In the genomic region with DNA sequence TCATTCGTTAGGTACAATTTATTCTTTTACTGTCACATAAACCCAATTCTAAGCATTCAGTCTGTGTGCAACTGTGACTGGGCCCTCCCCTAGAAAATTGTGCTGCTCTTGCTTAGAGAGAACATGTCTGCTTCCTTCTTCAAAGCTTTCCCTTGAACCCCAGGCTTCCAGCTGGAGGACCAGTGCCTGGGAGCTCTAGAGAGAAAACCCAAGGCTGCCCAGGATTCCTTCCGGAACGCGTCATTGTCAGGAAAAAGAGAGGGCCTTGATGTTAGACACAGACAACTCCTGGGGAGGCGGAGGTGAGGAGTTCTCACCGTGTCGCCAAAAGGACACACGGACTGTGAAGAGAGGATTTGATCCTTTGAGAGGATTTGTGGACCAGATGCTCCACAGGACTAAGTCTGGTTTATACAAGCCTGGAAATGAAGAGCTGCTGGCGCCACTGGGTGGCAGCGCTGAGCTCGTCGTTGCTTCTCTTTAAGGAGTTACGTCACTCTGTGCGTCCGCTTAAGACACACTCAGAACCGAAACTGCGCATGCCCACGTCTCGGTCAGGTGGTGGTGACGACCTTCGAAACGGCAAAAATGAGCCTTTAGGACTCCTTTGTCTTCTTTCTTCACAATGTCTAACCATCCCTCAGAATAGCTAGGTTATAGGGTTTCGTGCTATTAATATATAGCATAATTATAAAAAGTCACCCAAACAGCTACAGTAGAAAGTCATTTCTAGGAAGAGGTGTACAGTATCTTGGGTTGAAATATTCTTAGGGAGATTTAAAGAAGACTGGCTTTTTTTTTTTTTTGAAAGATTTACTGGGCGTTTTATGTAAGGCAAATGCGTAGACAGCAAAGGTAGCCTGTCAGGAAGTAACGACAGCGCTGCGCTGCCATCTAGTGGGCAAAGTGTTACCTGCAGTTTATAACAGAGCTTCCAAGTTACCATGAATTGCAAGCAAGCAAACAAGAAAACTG, we compare ENCODE assay signal across 8 mouse cellular contexts. TPM values are rescaled to one million over a fixed set of nuclear protein-coding genes. Genes with fewer than 3 reads are reported as not detected.
A peak's percentile ranks its signal among the peaks of the same experiment; 100 is the strongest.
DNase-seq lines count a peak whose midpoint lies in the region; ATAC-seq and TF ChIP-seq lines count a peak whose summit lies in the region.

No protein-coding gene starts in this region.

- no peaks in the 10 kb centered on the region for H3K27me3 ChIP-seq in hindbrain, embryonic 10.5 days (ENCODE audit: insufficient read depth, poor library complexity, severe bottlenecking)
- no peaks in the 10 kb centered on the region for H3K27me3 ChIP-seq in lung, postnatal 0 days (replicated peaks; ENCODE audit: insufficient read depth, low read length)

- peak overlapping the region; percentile 51 for H3K4me2 ChIP-seq in lung, postnatal 0 days (replicated peaks; ENCODE audit: low read depth, low read length)

- H3K9ac ChIP-seq in lung, postnatal 0 days (replicated peaks; ENCODE audit: low read depth): no peak overlapping the region

- peaks cover 19% of the 10 kb centered on the region for H3K4me1 ChIP-seq in hindbrain, embryonic 10.5 days (replicated peaks)
- no peaks in the 10 kb centered on the region for H3K4me1 ChIP-seq in lung, postnatal 0 days (ENCODE audit: insufficient read depth, low read depth, low read length)

- TF ChIP-seq CTCF in lung, postnatal 0 days (IDR thresholded peaks at IDR 0.05): peak; percentile 88

- H3K36me3 ChIP-seq in hindbrain, embryonic 10.5 days: no peaks in the 10 kb centered on the region
- H3K36me3 ChIP-seq in lung, postnatal 0 days (ENCODE audit: insufficient read depth, low read length): no peaks in the 10 kb centered on the region

- TF ChIP-seq EP300 in lung, postnatal 0 days (IDR thresholded peaks at IDR 0.05): 0 out of 2 replicates have a peak, but pooled peaks have one; percentile 54

- DNase-seq in MN1 (ENCODE audit: low spot score): peak; percentile 96
- DNase-seq in cerebellum, adult 9-10 months: peak; percentile 96
- peak; percentile 93 for DNase-seq in hindbrain, embryonic 10.5 days (ENCODE audit: low spot score)
- peak; percentile 96 for DNase-seq in layer of hippocampus, adult 9-11 months
- peak; percentile 99 for DNase-seq in lung, postnatal 0 days (ENCODE audit: low spot score)
- peak; percentile 85 for DNase-seq in ovary, postnatal 14 days (ENCODE audit: low spot score)
- peak; percentile 95 for DNase-seq in thymus, postnatal 14 days

- H3K27ac ChIP-seq in hindbrain, embryonic 10.5 days: peak overlapping the region; percentile 90
- peak overlapping the region; percentile 87 for H3K27ac ChIP-seq in lung, postnatal 0 days (ENCODE audit: low read length)

- peak overlapping the region; percentile 52 for H3K4me3 ChIP-seq in hindbrain, embryonic 10.5 days
- H3K4me3 ChIP-seq in lung, postnatal 0 days (ENCODE audit: low read depth, low read length): peak overlapping the region; percentile 34

- peak; percentile 98 for ATAC-seq in frontal cortex, adult (ENCODE audit: low TSS enrichment)
- peak; percentile 98 for ATAC-seq in lung, postnatal 0 days

- WGBS in hindbrain, embryonic 10.5 days: 8% methylated on average over 28 of the region's 28 CpGs
- 6% methylated on average over 28 of the region's 28 CpGs for WGBS in lung, postnatal 0 days

- no peaks in the 10 kb centered on the region for H3K9me3 ChIP-seq in hindbrain, embryonic 10.5 days
- no peaks in the 10 kb centered on the region for H3K9me3 ChIP-seq in lung, postnatal 0 days (ENCODE audit: low read length)

RNA-seq across cellular contexts. Expression of a gene that starts 45.9 kb away (rescaled TPM):
- polyA plus RNA-seq in hindbrain, embryonic 10.5 days (2016; fragmentation: Nextera tagmentation; extraction: Ambion mirVana): 7.3 and 8.5 TPM in 2 replicates
- 4.1 and 4.8 TPM in 2 replicates for polyA plus RNA-seq in lung, postnatal 0 days (2015; fragmentation: Nextera tagmentation; extraction: Ambion mirVana)

Comparison
In these comparisons a context has a peak if more than half of its experiments do, and no peak if none do; other contexts are left out.
1. Peak in every context shown above with its lines: DNase-seq, ATAC-seq, H3K4me3 ChIP-seq and H3K27ac ChIP-seq.